Mouse (Mus musculus): ENCODE results near the gene Brd2. TPM values are rescaled to one million over a fixed set of nuclear protein-coding genes. Genes with fewer than 3 reads are reported as not detected.
"Not testable (repeated sequence)": the region's sequence is repeated elsewhere in the genome, so short reads cannot be mapped to it uniquely, and the experiment has no call there.

Gene Brd2
- polyA plus RNA-seq (2012; rRNA removed): 85.8 and 92.2 TPM in 2 replicates

GRCm38 (mm10) chr17:34122188-34122984 lies at the start of gene Brd2:
Brd2 (minus strand) TSS chr17:34122634.
- WGBS: under 1% methylated on average over 72 of the region's 75 CpGs
- no peak for DNase-seq (ENCODE audit: low read depth, low spot score)

GRCm38 (mm10) chr17:34170877-34171498 lies 48.6 kb upstream of the Brd2 start:
- WGBS: 33% methylated on average over 13 of the region's 13 CpGs
- DNase-seq (ENCODE audit: low read depth, low spot score): no peak

DNA sequence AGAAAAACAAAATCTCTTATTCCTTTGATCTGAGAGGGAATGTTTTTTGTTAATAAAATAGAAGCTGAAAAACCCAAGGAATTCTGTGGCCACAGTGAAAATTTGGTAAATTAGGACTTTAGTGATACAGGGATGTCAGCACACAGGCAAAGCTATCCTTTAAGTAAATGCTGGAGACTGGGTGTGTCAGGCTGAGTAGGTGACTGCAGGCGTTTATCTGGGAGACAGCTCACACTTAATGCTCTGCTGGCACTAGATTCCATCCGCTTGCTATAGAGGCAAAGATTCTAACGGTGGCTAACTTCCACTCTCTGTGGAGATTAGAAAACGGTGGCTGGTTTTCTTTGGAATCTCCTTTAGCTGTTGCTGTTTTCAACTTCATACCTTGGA lies 48.0 kb upstream of the Brd2 start:
- 15% methylated on average over 4 of the region's 4 CpGs for WGBS
- DNase-seq (ENCODE audit: low read depth, low spot score): no peak

DNA sequence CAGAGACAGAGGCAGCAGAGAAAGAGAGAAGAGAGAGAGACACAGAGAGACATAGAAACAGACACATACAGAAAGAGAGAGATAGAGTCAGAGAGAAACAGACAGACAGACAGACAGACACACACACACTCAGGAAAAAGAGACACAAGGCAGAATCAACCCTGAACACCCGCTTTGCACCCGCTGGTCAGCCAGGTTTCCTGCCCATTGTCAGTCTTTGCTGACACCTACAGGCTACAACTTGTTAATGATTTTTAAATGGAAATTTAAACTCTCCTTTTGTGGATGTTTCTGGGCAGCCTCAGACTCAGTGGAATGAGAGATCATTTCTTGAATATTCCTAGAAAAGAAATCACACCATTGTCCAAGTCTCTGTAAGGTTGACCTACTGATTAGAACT lies 46.8 kb upstream of the Brd2 start:
- WGBS: 0% methylated on average over 2 of the region's 2 CpGs
- no peak for DNase-seq (ENCODE audit: low read depth, low spot score)

- DNase-seq (ENCODE audit: low read depth, low spot score): no peak
- WGBS: 68% methylated on average over 6 of the region's 6 CpGs
These were observed 42.7 kb upstream of the Brd2 start for GRCm38 (mm10) chr17:34165033-34165730.

DNA sequence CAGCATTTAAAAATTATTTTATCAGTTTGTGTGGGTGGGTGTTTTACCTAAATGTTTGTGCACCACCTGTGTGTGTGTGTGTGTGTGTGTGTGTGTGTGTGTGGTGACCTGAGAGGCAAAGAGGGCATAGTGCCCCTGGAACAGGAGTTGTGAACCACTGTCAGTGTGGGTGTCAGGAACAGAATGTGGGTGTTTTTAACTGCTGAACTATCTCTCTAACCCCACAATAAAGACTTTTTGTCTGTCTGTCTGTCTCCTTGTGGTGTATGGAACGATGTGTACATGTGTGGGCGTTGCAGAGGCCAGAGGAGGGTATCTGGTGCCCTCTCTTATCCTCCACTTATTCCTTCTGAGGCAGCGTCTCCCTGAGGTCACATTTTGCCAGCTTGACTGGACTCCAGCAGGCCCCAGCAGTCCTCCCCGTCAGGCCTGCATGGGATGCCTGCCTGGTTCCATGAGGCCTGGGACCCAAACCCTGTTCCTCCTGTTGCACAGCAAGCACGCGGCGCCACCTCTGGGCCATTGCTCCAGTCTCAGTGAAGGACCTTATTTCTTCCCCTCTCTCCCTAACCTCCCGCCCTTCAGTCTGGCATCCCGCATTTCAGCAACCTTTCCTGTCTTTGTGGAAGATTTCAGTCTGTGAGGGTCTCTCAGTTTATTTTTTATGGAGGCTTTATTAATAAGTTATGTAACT lies 41.9 kb upstream of the Brd2 start:
- no peak for DNase-seq (ENCODE audit: low read depth, low spot score)
- 40% methylated on average over 9 of the region's 9 CpGs for WGBS

GRCm38 (mm10) chr17:34155534-34155933 lies 33.1 kb upstream of the Brd2 start:
- WGBS: 46% methylated on average over 5 of the region's 5 CpGs

GRCm38 (mm10) chr17:34152923-34153322 lies 30.5 kb upstream of the Brd2 start, which contains the start of gene H2-DMb1:
H2-DMb1 (plus strand) TSS chr17:34153072.
- 41% methylated on average over 4 of the region's 4 CpGs for WGBS
- DNase-seq (ENCODE audit: low read depth, low spot score): peak; percentile 40

More at GRCm38 (mm10) chr17:34155534-34155933, 33.1 kb upstream of the Brd2 start:
- no peak for DNase-seq (ENCODE audit: low read depth, low spot score)

GRCm38 (mm10) chr17:34144960-34145371 lies 22.5 kb upstream of the Brd2 start:
- 66% methylated on average over 3 of the region's 3 CpGs for WGBS
- DNase-seq (ENCODE audit: low read depth, low spot score): no peak

- not testable (repeated sequence) for DNase-seq (ENCODE audit: low read depth, low spot score)
- 77% methylated on average over 4 of the region's 4 CpGs for WGBS
These were observed 21.8 kb upstream of the Brd2 start for GRCm38 (mm10) chr17:34144221-34144620.

DNA sequence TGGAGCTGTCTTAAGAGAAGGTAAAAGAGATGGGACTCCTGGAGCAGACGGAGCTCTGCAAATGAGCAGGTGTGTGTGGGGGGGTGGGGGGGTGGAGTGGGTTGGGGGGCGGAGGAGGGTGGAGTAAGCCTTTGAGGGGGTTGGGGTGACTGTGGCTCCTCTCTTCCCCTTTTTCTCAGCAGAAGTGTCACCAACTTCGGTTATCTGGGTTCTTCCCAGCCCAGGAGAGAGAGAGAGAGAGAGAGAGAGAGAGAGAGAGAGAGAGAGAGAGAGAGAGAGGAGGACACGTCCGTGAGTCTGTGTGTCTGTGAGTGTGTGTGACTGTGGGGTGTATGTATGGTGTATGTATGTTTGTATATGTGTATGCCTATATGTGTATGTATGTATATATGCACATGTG lies 21.0 kb upstream of the Brd2 start:
- WGBS: 76% methylated on average over 5 of the region's 5 CpGs

DNA sequence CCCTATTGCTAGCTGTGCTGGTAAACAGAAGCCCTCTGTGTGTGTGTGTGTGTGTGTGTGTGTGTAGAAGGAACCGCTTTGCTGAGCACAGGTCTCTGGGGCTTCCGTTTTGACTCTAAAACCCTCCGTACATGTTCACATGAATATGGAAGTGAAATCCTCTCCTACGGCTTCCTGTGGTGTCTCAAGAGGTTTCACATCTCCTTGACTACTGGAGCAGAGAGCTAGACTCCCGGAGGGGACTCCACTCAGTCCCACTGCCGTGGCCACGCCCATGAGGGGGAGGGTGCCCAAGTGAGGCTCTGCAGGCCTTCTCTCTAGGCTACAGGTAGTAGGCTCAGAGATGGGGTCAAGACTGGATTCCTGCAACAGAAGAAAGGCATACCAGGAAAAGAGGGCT lies 20.6 kb upstream of the Brd2 start, which contains the start of gene H2-DMb2:
TSS of gene H2-DMb2 (plus strand) at position 275 of the 400 bp plus-strand sequence.
- no peak for DNase-seq (ENCODE audit: low read depth, low spot score)
- 35% methylated on average over 7 of the region's 7 CpGs for WGBS

More for the DNA sequence above, 21.0 kb upstream of the Brd2 start:
- DNase-seq (ENCODE audit: low read depth, low spot score): no peak

DNA sequence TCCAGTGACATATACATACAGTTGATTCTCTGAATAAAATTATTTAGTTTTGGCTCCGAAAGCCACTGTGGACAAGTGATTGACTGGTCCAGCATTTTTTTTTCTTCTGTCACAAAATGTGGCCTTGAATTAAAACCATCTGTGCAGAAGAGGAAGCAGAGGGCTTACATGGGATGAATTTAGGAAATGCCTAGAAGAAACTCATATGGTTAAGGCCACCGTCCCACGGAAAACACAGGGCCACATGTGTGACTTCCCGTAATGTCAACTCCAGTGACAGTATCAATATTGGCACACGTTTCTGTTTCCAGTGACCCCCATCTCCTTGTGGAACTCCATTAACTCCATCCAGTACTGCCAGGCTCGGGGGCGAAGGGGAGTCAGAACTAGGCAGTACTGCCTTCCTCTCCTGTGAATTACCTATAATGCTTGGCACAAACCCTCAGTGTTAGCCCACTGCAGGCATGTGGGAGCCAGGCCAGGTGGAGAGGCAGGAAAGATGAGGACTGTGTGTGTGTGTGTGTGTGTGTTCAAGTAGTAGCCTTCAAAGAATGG lies 20.1 kb upstream of the Brd2 start:
- 69% methylated on average over 7 of the region's 7 CpGs for WGBS
- no peak for DNase-seq (ENCODE audit: low read depth, low spot score)

DNA sequence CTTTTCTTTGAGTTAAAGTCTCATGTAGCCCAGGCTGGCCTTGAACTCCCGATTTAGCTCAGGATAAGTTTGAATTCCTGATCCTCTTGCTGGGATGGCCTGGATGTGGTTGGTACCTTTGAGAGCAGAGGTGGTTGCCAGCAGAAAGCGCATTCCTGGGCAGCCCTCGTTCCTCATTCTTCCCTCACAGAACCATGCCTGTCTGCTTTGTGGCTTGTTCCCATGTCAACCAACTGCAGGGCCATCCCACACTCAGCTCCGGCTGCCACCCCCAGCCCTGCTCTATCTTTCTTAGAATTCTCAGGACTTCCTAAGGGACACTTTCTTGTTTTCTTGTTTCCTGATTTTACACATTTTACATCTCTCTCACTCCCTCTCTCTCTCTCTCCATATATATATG lies 19.0 kb upstream of the Brd2 start:
- WGBS: 51% methylated on average over 4 of the region's 4 CpGs
- DNase-seq (ENCODE audit: low read depth, low spot score): no peak

DNA sequence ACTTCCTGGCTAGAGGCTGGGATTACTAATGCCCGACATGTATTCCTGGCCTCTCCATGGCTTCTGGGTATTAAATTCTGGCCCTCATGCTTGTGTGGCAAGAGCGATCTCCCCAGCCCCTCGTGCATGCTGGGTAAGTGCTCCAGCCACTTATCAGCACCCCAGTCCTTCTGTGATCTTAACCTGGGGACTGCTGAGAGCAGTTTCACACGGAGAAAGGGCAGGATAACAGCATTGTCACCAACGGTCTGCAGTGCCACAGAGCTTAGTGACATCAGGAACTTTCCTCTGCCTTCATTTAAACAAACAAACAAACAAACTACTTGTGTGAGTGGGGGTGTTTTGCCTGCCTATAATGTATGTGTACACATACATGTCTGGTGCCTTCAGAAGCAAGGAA lies 17.8 kb upstream of the Brd2 start:
- WGBS: 21% methylated on average over 5 of the region's 5 CpGs
- no peak for DNase-seq (ENCODE audit: low read depth, low spot score)

- no peak for DNase-seq (ENCODE audit: low read depth, low spot score)
- 11% methylated on average over 16 of the region's 16 CpGs for WGBS
These were observed 17.0 kb upstream of the Brd2 start for GRCm38 (mm10) chr17:34139416-34139815.

- 84% methylated on average over 7 of the region's 7 CpGs for WGBS
- no peak for DNase-seq (ENCODE audit: low read depth, low spot score)
These were observed 16.2 kb upstream of the Brd2 start for GRCm38 (mm10) chr17:34138655-34139054.

GRCm38 (mm10) chr17:34137601-34138000 lies 15.2 kb upstream of the Brd2 start:
- no peak for DNase-seq (ENCODE audit: low read depth, low spot score)
- WGBS: 81% methylated on average over 7 of the region's 7 CpGs
